Mouse (Mus musculus) MEL (cell line): Measurements from ENCODE around the gene Tkfc. TPM values are rescaled to one million over a fixed set of nuclear protein-coding genes. Genes with fewer than 3 reads are reported as not detected.

Experiments
- DNase-seq: peaks from one replicate; pipeline ENCODE4 v3.0.0; 2011; ENCODE audit warnings: low read depth, low spot score
- H3K27ac ChIP-seq: 2 replicates; pipeline ENCODE4 v1.5.1; 2012; ENCODE audit warnings: low read depth, mild to moderate bottlenecking, control low read depth, low read length, moderate library complexity; ENCODE audit not compliant: control insufficient read depth
- H3K27me3 ChIP-seq, 2 experiments: fragments of 150-350 bp in 1 of 2; sonication (generic) in 1 of 2; 2 replicates each; pipeline ENCODE4 v1.6.1; 2012; ENCODE audit warnings: low read length in 2 of 2, mild to moderate bottlenecking in 2 of 2, improper control_type of control experiment in 1 of 2, moderate library complexity in 1 of 2; ENCODE audit not compliant: insufficient read depth in 2 of 2, control insufficient read depth in 1 of 2
- H3K36me3 ChIP-seq, 2 experiments: 2 replicates each; pipeline ENCODE4 v1.6.1; 2012 to 2014; ENCODE audit warnings: low read length in 2 of 2, improper control_type of control experiment in 1 of 2, inconsistent platforms in 1 of 2, mild to moderate bottlenecking in 1 of 2; ENCODE audit not compliant: insufficient read depth in 2 of 2, control insufficient read depth in 1 of 2
- H3K4me1 ChIP-seq, 2 experiments: fragments of 150-350 bp in 1 of 2; sonication (generic) in 1 of 2; 2 replicates each; pipeline ENCODE4 v1.6.1; 2012; ENCODE audit warnings: low read length in 2 of 2, improper control_type of control experiment in 1 of 2, mild to moderate bottlenecking in 1 of 2; ENCODE audit not compliant: insufficient read depth in 2 of 2, control insufficient read depth in 1 of 2
- H3K4me3 ChIP-seq, 2 experiments: fragments of 150-350 bp in 1 of 2; sonication (generic) in 1 of 2; 2 replicates each; pipeline ENCODE4 v1.5.1; 2012; ENCODE audit warnings: low read depth in 2 of 2, low read length in 2 of 2, mild to moderate bottlenecking in 2 of 2, moderate library complexity in 2 of 2, control low read depth in 1 of 2, improper control_type of control experiment in 1 of 2; ENCODE audit not compliant: control insufficient read depth in 1 of 2, insufficient read depth in 1 of 2
- H3K79me2 ChIP-seq: 2 replicates; pipeline ENCODE4 v1.6.1; 2012; ENCODE audit warnings: mild to moderate bottlenecking, low read length, moderate library complexity; ENCODE audit not compliant: control insufficient read depth, poor library complexity, insufficient read depth
- H3K9ac ChIP-seq: 2 replicates; pipeline ENCODE4 v1.6.1; 2012; ENCODE audit warnings: low read depth, mild to moderate bottlenecking, control low read depth, low read length, moderate library complexity; ENCODE audit not compliant: control insufficient read depth, poor library complexity, severe bottlenecking
- H3K9me3 ChIP-seq: fragments of 150-350 bp; sonication (generic); replicated peaks from 2 replicates; pipeline ENCODE4 v1.6.1; 2012; ENCODE audit warnings: mild to moderate bottlenecking, low read length, improper control_type of control experiment, moderate library complexity; ENCODE audit not compliant: insufficient read depth
- BHLHE40 ChIP-seq: IDR thresholded peaks from 2 replicates; pipeline ENCODE4 v1.6.1; 2012; ENCODE audit warnings: low read depth, mild to moderate bottlenecking, inconsistent platforms, low read length, improper control_type of control experiment, borderline replicate concordance
- E2F4 ChIP-seq: IDR thresholded peaks from 2 replicates; pipeline ENCODE4 v1.6.1; 2011; ENCODE audit warnings: low read depth, low read length, improper control_type of control experiment, borderline replicate concordance
- ELF1 ChIP-seq: IDR thresholded peaks from 2 replicates; pipeline ENCODE4 v1.6.1; 2014; ENCODE audit warnings: low read depth, mild to moderate bottlenecking, inconsistent platforms, low read length, improper control_type of control experiment, moderate library complexity
- ETS1 ChIP-seq: IDR thresholded peaks from 2 replicates; pipeline ENCODE4 v1.6.1; 2012; ENCODE audit warnings: low read depth, mild to moderate bottlenecking, inconsistent platforms, low read length, improper control_type of control experiment, moderate library complexity
- GABPA ChIP-seq: IDR thresholded peaks from 2 replicates; pipeline ENCODE4 v1.6.1; 2012; ENCODE audit warnings: low read depth, mild to moderate bottlenecking, inconsistent platforms, low read length, improper control_type of control experiment, moderate library complexity
- GATA1 ChIP-seq: IDR thresholded peaks from 2 replicates; pipeline ENCODE4 v1.6.1; 2011; ENCODE audit warnings: low read depth, low read length, improper control_type of control experiment
- HCFC1 ChIP-seq: IDR thresholded peaks from 2 replicates; pipeline ENCODE4 v1.6.1; 2012; ENCODE audit warnings: low read depth, mild to moderate bottlenecking, inconsistent platforms, low read length, improper control_type of control experiment, moderate library complexity
- KAT2A ChIP-seq: conservative IDR thresholded peaks from 2 replicates; pipeline ENCODE4 v1.6.1; 2012; ENCODE audit warnings: low read depth, low read length, improper control_type of control experiment, inconsistent platforms
- MAX ChIP-seq: IDR thresholded peaks from 2 replicates; pipeline ENCODE4 v1.6.1; 2011; ENCODE audit warnings: low read length, improper control_type of control experiment
- MEF2A ChIP-seq: IDR thresholded peaks from 2 replicates; pipeline ENCODE4 v1.6.1; 2014; ENCODE audit warnings: low read depth, mild to moderate bottlenecking, inconsistent platforms, low read length, improper control_type of control experiment; ENCODE audit not compliant: poor library complexity, insufficient replicate concordance, severe bottlenecking; ENCODE audit errors: extremely low read depth
- MYB ChIP-seq: IDR thresholded peaks from 2 replicates; pipeline ENCODE4 v1.6.1; 2011; ENCODE audit warnings: mild to moderate bottlenecking, low read depth, low read length, improper control_type of control experiment
- POLR2AphosphoS5 ChIP-seq: IDR thresholded peaks from 2 replicates; pipeline ENCODE4 v1.6.1; 2012; ENCODE audit warnings: low read depth, borderline replicate concordance, mild to moderate bottlenecking, inconsistent platforms, low read length, moderate library complexity, mixed read lengths
- SIN3A ChIP-seq: IDR thresholded peaks from 2 replicates; pipeline ENCODE4 v1.6.1; 2012; ENCODE audit warnings: low read length, improper control_type of control experiment, inconsistent platforms
- USF1 ChIP-seq: IDR thresholded peaks from 2 replicates; pipeline ENCODE4 v1.6.1; 2014; ENCODE audit warnings: low read depth, mild to moderate bottlenecking, inconsistent platforms, low read length, improper control_type of control experiment, moderate library complexity
- USF2 ChIP-seq, 2 experiments: IDR thresholded peaks; 2 replicates each; pipeline ENCODE4 v1.6.1; 2011 to 2012; ENCODE audit warnings: improper control_type of control experiment in 2 of 2, low read length in 2 of 2, borderline replicate concordance in 1 of 2, inconsistent platforms in 1 of 2, low read depth in 1 of 2, mild to moderate bottlenecking in 1 of 2; ENCODE audit not compliant: insufficient read depth in 1 of 2
- ZC3H11A ChIP-seq: IDR thresholded peaks from 2 replicates; pipeline ENCODE4 v1.6.1; 2012; ENCODE audit warnings: low read depth, mild to moderate bottlenecking, inconsistent platforms, low read length, improper control_type of control experiment
- ZKSCAN1 ChIP-seq: IDR thresholded peaks from 2 replicates; pipeline ENCODE4 v1.6.1; 2012; ENCODE audit warnings: low read depth, mild to moderate bottlenecking, inconsistent platforms, low read length, improper control_type of control experiment, moderate library complexity
- ZMIZ1 ChIP-seq: IDR thresholded peaks from 2 replicates; pipeline ENCODE4 v1.6.1; 2012; ENCODE audit warnings: low read depth, mild to moderate bottlenecking, inconsistent platforms, low read length, improper control_type of control experiment, moderate library complexity
- polyA plus RNA-seq, 2 experiments: library from polyadenylated mRNA; stranded (reverse) in 1 of 2; unstranded in 1 of 2; fragments of >175 nt in 1 of 2; fragments of >200 nt in 1 of 2; gene quantifications; 2 replicates each; pipeline versions ENCODE4 v1.2.1 to v1.2.4; 2012; ENCODE audit warnings: low replicate concordance in 2 of 2, low read depth in 1 of 2; ENCODE audit not compliant: insufficient read length in 2 of 2, insufficient read depth in 1 of 2, missing spikeins in 1 of 2
- total RNA-seq: library from RNA; depleted of rRNA; stranded (reverse); fragments of 300-350 nt; gene quantifications from 2 replicates; pipeline ENCODE4 v1.2.3, GENCODE M21; 2012

The Tkfc gene
- total and polyA plus RNA-seq, 3 experiments: 3.6 to 12.8 TPM; not detected in 1

DNA sequence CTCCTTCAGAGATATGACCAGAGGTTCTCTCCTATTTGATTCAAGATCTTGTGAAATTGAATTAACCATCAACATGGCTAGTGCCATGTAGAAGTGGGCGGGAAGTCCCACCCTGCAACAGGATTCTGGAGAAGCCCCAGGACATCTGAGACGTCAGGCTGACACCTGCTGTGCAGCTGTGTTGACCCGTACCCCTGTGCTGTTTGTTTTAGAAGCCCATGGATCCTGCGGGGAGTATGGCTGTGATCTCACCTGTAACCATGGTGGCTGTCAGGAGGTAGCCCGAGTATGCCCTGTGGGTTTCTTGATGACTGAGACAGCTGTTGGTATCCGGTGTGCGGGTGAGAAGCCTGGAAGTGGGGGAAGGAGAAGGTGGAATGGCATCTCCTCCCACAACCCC is 32.4 kb upstream of the Tkfc start:
- H3K79me2 ChIP-seq: no peaks in the 10 kb centered on the region
- peaks cover 0 to 8% of the 10 kb centered on the region in 2 experiments; a peak in 1 of 4 replicates for H3K36me3 ChIP-seq
- no peak overlapping the region for H3K9ac ChIP-seq
- no peak overlapping the region for H3K27ac ChIP-seq
- no peak for DNase-seq
- H3K27me3 ChIP-seq: no peaks in the 10 kb centered on the region
- TF ChIP-seq KAT2A (no peak), MYB (no peak), MAX (no peak), SIN3A (no peak), GATA1 (no peak), POLR2AphosphoS5 (no peak)
- no peaks in the 10 kb centered on the region for H3K9me3 ChIP-seq
- H3K4me3 ChIP-seq: no peak overlapping the region
- peaks cover 4 to 19% of the 10 kb centered on the region in 2 experiments; a peak in 3 of 4 replicates for H3K4me1 ChIP-seq

GRCm38 (mm10) chr19:10634872-10635318 is 29.4 kb upstream of the Tkfc start:
- H3K36me3 ChIP-seq: peaks cover 0 to 5% of the 10 kb centered on the region in 2 experiments; a peak in 1 of 4 replicates
- no peak overlapping the region for H3K4me3 ChIP-seq
- H3K27me3 ChIP-seq: no peaks in the 10 kb centered on the region
- H3K9me3 ChIP-seq: no peaks in the 10 kb centered on the region
- no peak overlapping the region for H3K27ac ChIP-seq
- no peak for DNase-seq
- H3K4me1 ChIP-seq: peaks cover 4 to 11% of the 10 kb centered on the region in 2 experiments; a peak in 3 of 4 replicates
- no peak for TF ChIP-seq USF1
- TF ChIP-seq HCFC1: no peak
- TF ChIP-seq ZC3H11A: no peak
- TF ChIP-seq SIN3A: no peak
- TF ChIP-seq ELF1: no peak
- no peak for TF ChIP-seq GABPA
- TF ChIP-seq E2F4: no peak
- no peak for TF ChIP-seq ZKSCAN1
- TF ChIP-seq, all 39 proteins: peak for 0
- Histone ChIP-seq H3K79me2 (no peaks in the 10 kb centered on the region), H3K9ac (no peak overlapping the region)

DNA sequence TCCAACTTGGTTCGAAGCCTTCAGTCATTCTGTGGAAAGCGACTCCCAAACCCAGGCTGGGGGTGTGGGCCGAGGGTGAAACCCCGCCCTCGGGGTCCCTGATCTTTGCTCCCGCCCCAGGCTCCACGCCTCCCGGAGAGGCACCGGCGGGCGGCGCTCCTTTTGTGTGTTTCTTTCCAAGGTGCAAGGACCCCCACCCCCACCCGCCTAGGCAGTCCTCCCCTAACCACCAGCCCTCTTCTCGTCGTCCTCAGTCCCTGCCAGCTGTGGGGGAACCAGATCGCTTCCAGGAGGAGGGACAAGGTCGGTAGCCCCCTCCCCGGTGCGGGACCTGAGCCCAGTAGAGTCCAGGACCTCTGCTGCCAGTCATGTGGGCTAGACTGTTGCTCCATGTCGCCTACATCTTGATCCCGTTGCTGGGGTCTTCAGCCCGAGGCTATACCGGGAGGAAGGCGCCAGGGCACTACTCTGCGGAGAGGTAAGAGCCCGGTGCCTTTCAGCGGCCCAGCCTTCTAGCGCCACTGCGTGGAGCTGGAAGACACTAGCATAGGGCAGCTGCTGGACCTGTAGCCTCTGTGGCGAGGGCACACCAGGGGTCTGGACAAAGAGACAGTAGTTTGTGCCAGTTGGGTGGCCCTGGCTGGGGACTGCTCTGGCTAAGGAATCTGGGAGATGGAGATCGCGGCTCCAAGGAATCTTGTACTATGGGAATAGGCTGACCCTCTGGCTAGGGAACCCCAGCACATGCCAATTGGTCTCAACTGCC is 28.8 kb upstream of the Tkfc start, which contains the start of gene Vwce:
Gene Vwce (plus strand): TSS at position 108 of the 766 bp plus-strand sequence.
- DNase-seq: no peak
- no peaks in the 10 kb centered on the region for H3K9me3 ChIP-seq
- H3K4me1 ChIP-seq: peaks cover 4 to 8% of the 10 kb centered on the region in 2 experiments; a peak in 3 of 4 replicates
- H3K27me3 ChIP-seq: no peaks in the 10 kb centered on the region
- H3K79me2 ChIP-seq: no peaks in the 10 kb centered on the region
- H3K9ac ChIP-seq: no peak within 1 kb of the TSS
- TF ChIP-seq BHLHE40 (no peak), ZMIZ1 (no peak), ETS1 (no peak), USF2 (IDR thresholded peaks at IDR 0.05; ENCODE audit: borderline replicate concordance in 1 of 2, insufficient read depth in 1 of 2, low read depth in 1 of 2, low read length in 2 of 2) (no peak), MEF2A (no peak)
- H3K4me3 ChIP-seq: no peak within 1 kb of the TSS
- H3K36me3 ChIP-seq: peaks cover 0 to 5% of the 10 kb centered on the region in 2 experiments; a peak in 2 of 4 replicates
- H3K27ac ChIP-seq: no peak within 1 kb of the TSS
